Mouse (Mus musculus) kidney, adult 2 months (tissue): ENCODE data around the gene Hus1.

ENCODE experiments used
- CTCF ChIP-seq: fragments of 200-500 bp; conservative IDR thresholded peaks from 2 replicates; pipeline ENCODE4 v1.5.1; 2011; ENCODE audit warnings: low read depth, mild to moderate bottlenecking, control low read depth, low read length, moderate library complexity, mixed read lengths; ENCODE audit not compliant: insufficient read depth, insufficient read length
- POLR2A ChIP-seq: fragments of 200-500 bp; IDR thresholded peaks from one replicate; pipeline ENCODE4 v1.6.1; 2011; ENCODE audit warnings: low read depth, low read length, control low read depth

GRCm38 (mm10) chr11:9060029-9060428 lies 49.0 kb upstream of the Hus1 start:
- TF ChIP-seq CTCF (no peak), POLR2A (no peak)
